8 mouse cellular contexts compared by ENCODE assay signal in the genomic region with DNA sequence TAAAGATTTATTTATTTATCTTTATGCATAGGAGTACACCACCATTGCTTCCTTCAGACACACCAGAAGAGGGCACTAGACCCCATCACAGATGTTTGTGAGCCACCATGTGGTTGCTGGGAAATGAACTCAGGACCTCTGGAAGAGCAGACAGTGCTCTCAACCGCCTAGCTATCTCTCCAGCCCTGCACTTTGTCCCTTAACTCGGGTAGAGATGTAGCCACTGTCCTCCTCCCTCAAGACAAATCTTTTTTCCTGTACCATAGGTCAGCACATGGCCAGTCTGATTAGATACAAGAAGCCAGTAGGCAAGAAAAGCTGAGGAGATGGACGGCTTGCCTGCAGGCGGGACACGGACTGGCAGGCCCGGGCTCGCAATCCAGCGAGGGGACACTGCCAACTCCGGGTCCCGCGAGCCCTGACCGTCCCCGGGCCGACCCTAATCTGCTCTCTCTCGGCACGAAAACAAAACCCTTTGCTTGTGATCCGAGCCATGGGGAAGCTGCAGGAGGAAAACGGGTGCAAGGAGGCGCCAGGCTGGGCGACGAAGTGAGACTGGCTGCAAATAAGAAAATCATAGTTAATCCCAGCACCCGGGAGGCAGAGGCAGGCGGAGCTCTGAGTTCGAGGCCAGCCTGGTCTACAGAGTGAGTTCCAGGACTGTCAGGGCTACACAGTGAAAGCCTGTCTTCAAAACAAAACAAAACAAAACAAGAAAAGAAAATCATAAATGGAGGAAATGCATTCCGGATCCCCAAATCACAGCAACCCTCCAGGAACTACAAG. TPM values are rescaled to one million over a fixed set of nuclear protein-coding genes. Genes with fewer than 3 reads are reported as not detected.
A peak's percentile ranks its signal among the peaks of the same experiment; 100 is the strongest.
DNase-seq lines count a peak whose midpoint lies in the region; ATAC-seq and TF ChIP-seq lines count a peak whose summit lies in the region.

No protein-coding gene starts in this region.

- H3K27ac ChIP-seq in ES-E14 (ENCODE audit: insufficient read depth, low read depth, low read length, poor library complexity, severe bottlenecking): peak overlapping the region; percentile 94
- peak overlapping the region; percentile 99 for H3K27ac ChIP-seq in embryonic facial prominence, embryonic 14.5 days (replicated peaks; ENCODE audit: low read depth, low read length)
- H3K27ac ChIP-seq in heart, embryonic 15.5 days: peak overlapping the region; percentile 98

- peak overlapping the region; percentile 82 for H3K4me2 ChIP-seq in embryonic facial prominence, embryonic 14.5 days (ENCODE audit: low read depth, low read length)
- H3K4me2 ChIP-seq in heart, embryonic 15.5 days: peak overlapping the region; percentile 92

- peak; percentile 31 for ATAC-seq in embryonic facial prominence, embryonic 14.5 days (ENCODE audit: low read depth)
- peak; percentile 61 for ATAC-seq in heart, embryonic 15.5 days (replicated peaks; ENCODE audit: insufficient number of reproducible peaks, insufficient read depth, low FRiP score, low read depth)
- no peak for ATAC-seq in activated CD4-positive, CD25-positive, alpha-beta regulatory T cell, adult 4 months

- in situ Hi-C loops in ES-E14 (cut with MboI; ENCODE audit: low sequenced_read_pairs in 2 of 2, unreplicated experiment in 2 of 2): no loop called here

- no peak for DNase-seq in ES-E14 (ENCODE audit: low read depth, low spot score)
- DNase-seq in adrenal gland, postnatal 14 days: peak; percentile 69
- no peak for DNase-seq in embryonic facial prominence, embryonic 14.5 days (ENCODE audit: low spot score)
- peak; percentile 52 to 65 for DNase-seq in layer of hippocampus, postnatal 10 days (ENCODE audit: low spot score in 2 of 2)
- peak; percentile 39 for DNase-seq in lung, postnatal 36 days
- peak; percentile 34 for DNase-seq in right cerebral cortex, postnatal 25 days

- 0% methylated on average over 25 of the region's 25 CpGs for WGBS in embryonic facial prominence, embryonic 14.5 days
- 1% methylated on average over 25 of the region's 25 CpGs for WGBS in heart, embryonic 15.5 days

- H3K4me3 ChIP-seq in ES-E14 (ENCODE audit: insufficient read depth in 1 of 2, low read depth in 1 of 2, low read length in 2 of 2, poor library complexity in 1 of 2, severe bottlenecking in 1 of 2): peak overlapping the region; percentile 94 to 100
- peak overlapping the region; percentile 82 for H3K4me3 ChIP-seq in embryonic facial prominence, embryonic 14.5 days (ENCODE audit: low read depth, low read length)
- H3K4me3 ChIP-seq in heart, embryonic 15.5 days: peak overlapping the region; percentile 100

- H3K27me3 ChIP-seq in embryonic facial prominence, embryonic 14.5 days (replicated peaks; ENCODE audit: control insufficient read depth, insufficient read depth, low read length): no peaks in the 10 kb centered on the region
- H3K27me3 ChIP-seq in heart, embryonic 15.5 days: no peaks in the 10 kb centered on the region

- peak overlapping the region; percentile 85 for H3K9ac ChIP-seq in ES-E14 (ENCODE audit: insufficient read depth, low read depth, low read length, poor library complexity, severe bottlenecking)
- H3K9ac ChIP-seq in embryonic facial prominence, embryonic 14.5 days (ENCODE audit: low read depth, low read length): peak overlapping the region; percentile 93
- H3K9ac ChIP-seq in heart, embryonic 15.5 days: peak overlapping the region; percentile 97

- H3K9me3 ChIP-seq in ES-E14 (ENCODE audit: control insufficient read depth, insufficient read depth, low read depth, low read length): no peaks in the 10 kb centered on the region
- H3K9me3 ChIP-seq in embryonic facial prominence, embryonic 14.5 days (ENCODE audit: control insufficient read depth, low read length): no peaks in the 10 kb centered on the region
- H3K9me3 ChIP-seq in heart, embryonic 15.5 days (replicated peaks): no peaks in the 10 kb centered on the region

- peaks cover 7% of the 10 kb centered on the region for H3K36me3 ChIP-seq in ES-E14 (ENCODE audit: control insufficient read depth, insufficient read depth, low read length, poor library complexity, severe bottlenecking)
- H3K36me3 ChIP-seq in embryonic facial prominence, embryonic 14.5 days (ENCODE audit: control insufficient read depth, insufficient read depth, low read length): peaks cover 10% of the 10 kb centered on the region; the same call in 1 of the 2 replicates
- H3K36me3 ChIP-seq in heart, embryonic 15.5 days: peaks cover 9% of the 10 kb centered on the region; the same call in 1 of the 2 replicates

- peaks cover 3 to 5% of the 10 kb centered on the region in 2 experiments; a peak in 2 of 4 replicates for H3K4me1 ChIP-seq in ES-E14 (ENCODE audit: control insufficient read depth in 2 of 2, insufficient read depth in 2 of 2, low read length in 2 of 2, poor library complexity in 1 of 2)
- H3K4me1 ChIP-seq in embryonic facial prominence, embryonic 14.5 days (ENCODE audit: control insufficient read depth, insufficient read depth, low read length): peaks cover 13% of the 10 kb centered on the region
- H3K4me1 ChIP-seq in heart, embryonic 15.5 days (replicated peaks): peaks cover 11% of the 10 kb centered on the region

TF ChIP-seq in ES-E14, 5 proteins besides CTCF, POLR2A, EP300 and RAD21:
- TF ChIP-seq ZNF384 (IDR thresholded peaks at IDR 0.05; ENCODE audit: low read depth, low read length) (no peak), HCFC1 (IDR thresholded peaks at IDR 0.05; ENCODE audit: borderline replicate concordance, insufficient read depth, low read length) (no peak), MAFK (IDR thresholded peaks at IDR 0.05; ENCODE audit: insufficient read depth, low read depth, low read length) (no peak), CHD2 (IDR thresholded peaks at IDR 0.05; ENCODE audit: low read depth, low read length) (no peak), ZC3H11A (IDR thresholded peaks at IDR 0.05; ENCODE audit: borderline replicate concordance, low read depth, low read length) (no peak)
TF ChIP-seq in ES-E14: peak in this region for 0.

RNA-seq across cellular contexts. Expression of gene Pak1ip1, which starts 0.5 kb away (rescaled TPM):
- total RNA-seq in ES-E14 (2012; rRNA removed): 92.4 and 117 TPM in 2 replicates
- 62.3 and 64.0 TPM in 2 replicates for total RNA-seq in adrenal gland, postnatal 14 days (2021)
- 58.6 and 58.7 TPM in 2 replicates for polyA plus RNA-seq in embryonic facial prominence, embryonic 14.5 days (2014; fragmentation: Nextera tagmentation; extraction: Ambion mirVana)
- 47.5 and 49.6 TPM in 2 replicates for polyA plus RNA-seq in heart, embryonic 15.5 days (2015; fragmentation: Nextera tagmentation; extraction: Ambion mirVana)
- total RNA-seq in layer of hippocampus, postnatal 10 days (2021): 10 to 100 TPM; 34.8 to 34.9 TPM
- polyA plus RNA-seq in activated CD4-positive, CD25-positive, alpha-beta regulatory T cell, adult 4 months (2017; shearing (Covaris generic)): 10 to 100 TPM; 70.4 to 94.2 TPM

RNA-seq across cellular contexts. Expression of gene Tmem14c, which starts 15.8 kb away (rescaled TPM):
- 123 and 134 TPM in 2 replicates for total RNA-seq in ES-E14 (2012; rRNA removed)
- total RNA-seq in adrenal gland, postnatal 14 days (2021): 268 and 286 TPM in 2 replicates
- polyA plus RNA-seq in embryonic facial prominence, embryonic 14.5 days (2014; fragmentation: Nextera tagmentation; extraction: Ambion mirVana): 216 and 223 TPM in 2 replicates
- polyA plus RNA-seq in heart, embryonic 15.5 days (2015; fragmentation: Nextera tagmentation; extraction: Ambion mirVana): 206 TPM in 2 replicates
- 10 to 100 TPM; 66.6 to 75.7 TPM for total RNA-seq in layer of hippocampus, postnatal 10 days (2021)
- 100 to 1,000 TPM; 173 to 200 TPM for polyA plus RNA-seq in activated CD4-positive, CD25-positive, alpha-beta regulatory T cell, adult 4 months (2017; shearing (Covaris generic))

Comparison
In these comparisons a context has a peak if more than half of its experiments do, and no peak if none do; other contexts are left out.
1. DNase-seq: peak in adrenal gland, postnatal 14 days (single experiment), layer of hippocampus, postnatal 10 days (2 of 2), lung, postnatal 36 days (single experiment) and right cerebral cortex, postnatal 25 days (single experiment); none in ES-E14 (single experiment) and embryonic facial prominence, embryonic 14.5 days (single experiment).
2. Peak in every context shown above with its lines, with median percentiles within 50 percentile points of each other: H3K27ac ChIP-seq, H3K4me3 ChIP-seq and H3K9ac ChIP-seq.